Mouse (Mus musculus) stomach, embryonic 15.5 days (tissue): ENCODE data around the gene Frmd4b. TPM values are rescaled to one million over a fixed set of nuclear protein-coding genes. Genes with fewer than 3 reads are reported as not detected.

Source experiments
- ATAC-seq: fragments of 200-750 bp; cut with Nextera tagmentation; 2 replicates; pipeline ENCODE4 v1.8.0; 2017; ENCODE audit warnings: low read depth, moderate number of reproducible peaks, moderate TSS enrichment; ENCODE audit not compliant: insufficient read depth, low FRiP score
- H3K27ac ChIP-seq: fragments of 300-500 bp; sonication (generic); 2 replicates; pipeline ENCODE4 v1.5.1; 2015; ENCODE audit warnings: mild to moderate bottlenecking, inconsistent platforms
- H3K27me3 ChIP-seq: fragments of 300-500 bp; sonication (generic); replicated peaks from 2 replicates; pipeline ENCODE4 v1.6.1; 2015; ENCODE audit warnings: inconsistent platforms
- H3K36me3 ChIP-seq: fragments of 300-500 bp; sonication (generic); 2 replicates; pipeline ENCODE4 v1.6.1; 2015; ENCODE audit warnings: inconsistent platforms
- H3K4me1 ChIP-seq: fragments of 300-500 bp; sonication (generic); 2 replicates; pipeline ENCODE4 v1.6.1; 2015; ENCODE audit warnings: inconsistent platforms
- H3K4me2 ChIP-seq: fragments of 300-500 bp; sonication (generic); 2 replicates; pipeline ENCODE4 v1.6.1; 2015; ENCODE audit warnings: mild to moderate bottlenecking, inconsistent platforms
- H3K4me3 ChIP-seq: fragments of 300-500 bp; sonication (generic); replicated peaks from 2 replicates; pipeline ENCODE4 v1.5.1; 2015; ENCODE audit warnings: inconsistent platforms
- H3K9ac ChIP-seq: fragments of 300-500 bp; sonication (generic); 2 replicates; pipeline ENCODE4 v1.6.1; 2015; ENCODE audit warnings: inconsistent platforms
- H3K9me3 ChIP-seq: fragments of 300-500 bp; sonication (generic); 2 replicates; pipeline ENCODE4 v1.6.1; 2016; ENCODE audit warnings: inconsistent platforms
- WGBS: fragments of 180-500 bp; shearing (Covaris S2); methylation state at CpG from one replicate; pipeline ENCODE4 v1.1.7; 2015; 5-methylcytosine and 5-hydroxymethylcytosine counted together
- polyA plus RNA-seq: library from polyadenylated mRNA; unstranded; fragments of >200 nt; fragmentation: Nextera tagmentation; extraction: Ambion mirVana; gene quantifications from 2 replicates; pipeline ENCODE4 v1.2.1, GENCODE M21; 2015

Frmd4b gene
- polyA plus RNA-seq, 1 experiment from 2014 or later, result 14.6 TPM

DNA sequence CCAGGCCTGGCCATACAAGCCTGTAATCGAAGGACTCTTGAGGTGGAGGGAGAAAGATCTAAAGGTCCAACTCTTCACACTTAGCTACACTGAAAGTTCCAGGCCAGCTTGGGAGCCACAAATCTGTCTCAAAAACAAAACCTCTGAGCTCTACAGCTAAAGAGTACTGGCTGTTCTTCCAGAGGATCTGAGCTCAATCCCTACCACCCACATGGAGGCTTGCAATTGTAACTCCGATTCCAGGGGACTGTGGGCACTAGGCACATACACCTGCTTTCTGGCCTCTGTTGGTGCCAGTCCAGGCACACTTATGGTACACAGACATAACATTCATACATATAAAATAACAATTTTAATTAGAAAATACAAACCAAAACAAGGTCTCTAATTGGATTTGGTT, 271.4 kb downstream of the Frmd4b start:
- WGBS, result 89% methylated on average over 2 of the region's 2 CpGs
- Histone ChIP-seq H3K27ac (no peak overlapping the region), H3K9me3 (no peaks in the 10 kb centered on the region), H3K9ac (no peak overlapping the region), H3K36me3 (no peaks in the 10 kb centered on the region), H3K4me2 (no peak overlapping the region), H3K4me3 (no peak overlapping the region), H3K27me3 (no peaks in the 10 kb centered on the region), H3K4me1 (0 out of 2 replicates have a peak, but pooled peaks cover 8% of the 10 kb centered on the region)
- ATAC-seq, result no peak

DNA sequence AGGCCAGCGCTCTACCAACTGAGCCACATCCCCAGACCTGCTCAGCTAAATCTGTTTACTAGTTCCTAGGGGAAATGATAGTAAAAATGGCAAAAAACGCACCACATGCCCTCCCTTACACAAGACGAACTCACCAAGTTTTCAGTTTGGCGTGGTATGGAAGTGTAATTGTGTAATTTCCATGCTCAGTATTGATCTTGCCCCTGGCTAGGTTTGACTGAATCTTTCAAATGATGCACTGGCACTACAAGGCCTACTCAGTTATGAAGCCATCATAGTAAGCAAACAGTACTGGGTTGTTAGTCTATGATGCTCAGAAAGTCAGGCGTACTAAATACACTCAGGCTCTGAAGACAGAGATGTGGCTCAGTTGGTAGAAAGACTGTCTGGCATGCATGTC, 275.2 kb downstream of the Frmd4b start:
- no peaks in the 10 kb centered on the region for H3K4me1 ChIP-seq
- no peak overlapping the region for H3K9ac ChIP-seq
- ATAC-seq, result no peak
- no peak overlapping the region for H3K4me2 ChIP-seq
- H3K4me3 ChIP-seq, result no peak overlapping the region
- no peaks in the 10 kb centered on the region for H3K27me3 ChIP-seq
- peak overlapping the region; percentile 13 for H3K27ac ChIP-seq
- no peaks in the 10 kb centered on the region for H3K36me3 ChIP-seq
- 82% methylated on average over 5 of the region's 5 CpGs for WGBS
- H3K9me3 ChIP-seq, result no peaks in the 10 kb centered on the region

DNA sequence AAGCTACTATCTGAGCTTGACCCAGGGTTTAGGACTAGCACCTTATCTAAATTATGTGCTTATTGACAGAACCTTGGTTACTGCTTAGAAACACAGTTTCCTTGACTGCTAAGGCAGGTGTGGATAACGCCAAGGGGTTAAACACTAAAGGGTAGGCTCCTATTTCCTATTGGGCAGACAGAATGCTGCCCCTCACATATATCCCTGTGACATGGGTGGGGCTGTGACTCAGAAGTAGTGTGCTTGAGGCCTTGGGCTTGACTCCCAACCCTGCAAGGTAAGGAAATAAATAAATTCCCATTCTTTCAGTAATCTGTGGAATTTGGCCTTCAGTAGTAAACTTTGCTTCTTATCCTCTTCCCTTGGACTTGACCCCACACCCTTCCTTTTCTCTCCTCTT, 275.7 kb downstream of the Frmd4b start:
- H3K4me3 ChIP-seq, result no peak overlapping the region
- ATAC-seq, result peak; percentile 64
- no peaks in the 10 kb centered on the region for H3K36me3 ChIP-seq
- H3K4me1 ChIP-seq, result no peaks in the 10 kb centered on the region
- H3K4me2 ChIP-seq, result no peak overlapping the region
- H3K27ac ChIP-seq, result peak overlapping the region; percentile 54
- H3K9ac ChIP-seq, result no peak overlapping the region
- H3K9me3 ChIP-seq, result no peaks in the 10 kb centered on the region
- H3K27me3 ChIP-seq, result no peaks in the 10 kb centered on the region
- 68% methylated on average over 1 of the region's 1 CpGs for WGBS

DNA sequence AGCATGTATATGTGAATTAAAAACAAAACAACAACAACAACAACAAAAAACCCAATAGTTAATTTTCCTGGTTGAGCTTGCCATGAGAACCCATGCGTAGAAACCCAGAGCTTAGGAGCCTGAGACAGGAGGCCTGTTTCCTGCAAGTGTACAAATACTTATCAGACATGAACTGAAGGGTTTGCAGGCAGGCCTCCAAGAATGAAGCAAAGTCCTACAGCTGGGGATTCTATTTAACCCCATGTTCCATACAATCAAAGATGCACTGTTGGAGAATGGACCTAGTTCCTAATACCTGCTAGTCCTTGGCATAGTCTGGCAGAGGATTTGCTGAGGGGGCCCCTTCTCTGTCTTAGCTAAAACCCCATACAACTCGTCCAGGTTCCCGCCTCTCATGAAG, 276.2 kb downstream of the Frmd4b start:
- no peak for ATAC-seq

DNA sequence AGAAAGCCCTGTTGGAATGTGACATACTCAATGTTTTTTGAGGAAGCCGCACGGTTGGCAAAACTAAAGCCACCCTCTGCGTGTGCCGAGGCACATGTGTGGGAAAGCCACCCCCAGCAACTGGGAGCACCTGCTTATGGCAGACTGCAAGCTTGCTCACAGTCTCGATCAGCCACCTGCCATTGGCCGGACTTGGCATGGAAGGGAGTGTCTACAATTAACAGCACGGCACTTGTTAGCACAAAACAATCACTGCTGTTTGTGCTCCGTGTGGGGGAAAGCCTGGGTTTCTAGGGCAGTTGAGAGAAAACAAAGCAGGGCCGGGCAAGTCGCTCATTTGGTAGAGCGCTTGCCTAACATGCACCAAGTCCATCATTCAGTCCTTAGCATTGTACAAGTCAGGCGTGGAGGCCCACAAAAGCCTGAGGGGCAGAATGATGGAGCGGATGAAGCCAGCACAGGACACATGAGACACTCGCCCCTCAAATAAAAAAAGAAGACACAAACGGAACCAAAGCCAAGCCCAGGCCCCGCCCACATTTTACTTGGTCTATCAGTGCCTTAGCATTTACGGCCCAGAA, 277.0 kb downstream of the Frmd4b start:
- 76% methylated on average over 17 of the region's 17 CpGs for WGBS
- Histone ChIP-seq H3K4me2 (no peak overlapping the region), H3K36me3 (no peaks in the 10 kb centered on the region), H3K9ac (no peak overlapping the region), H3K27me3 (no peaks in the 10 kb centered on the region), H3K27ac (no peak overlapping the region), H3K4me3 (no peak overlapping the region), H3K9me3 (no peaks in the 10 kb centered on the region), H3K4me1 (no peaks in the 10 kb centered on the region)
- ATAC-seq, result no peak

More for the DNA sequence above, 276.2 kb downstream of the Frmd4b start:
- no peaks in the 10 kb centered on the region for H3K36me3 ChIP-seq
- no peak overlapping the region for H3K9ac ChIP-seq
- H3K4me3 ChIP-seq, result no peak overlapping the region
- no peak overlapping the region for H3K4me2 ChIP-seq
- no peaks in the 10 kb centered on the region for H3K27me3 ChIP-seq
- H3K4me1 ChIP-seq, result no peaks in the 10 kb centered on the region
- peak overlapping the region; percentile 54 for H3K27ac ChIP-seq
- no peaks in the 10 kb centered on the region for H3K9me3 ChIP-seq
- 68% methylated on average over 3 of the region's 3 CpGs for WGBS

DNA sequence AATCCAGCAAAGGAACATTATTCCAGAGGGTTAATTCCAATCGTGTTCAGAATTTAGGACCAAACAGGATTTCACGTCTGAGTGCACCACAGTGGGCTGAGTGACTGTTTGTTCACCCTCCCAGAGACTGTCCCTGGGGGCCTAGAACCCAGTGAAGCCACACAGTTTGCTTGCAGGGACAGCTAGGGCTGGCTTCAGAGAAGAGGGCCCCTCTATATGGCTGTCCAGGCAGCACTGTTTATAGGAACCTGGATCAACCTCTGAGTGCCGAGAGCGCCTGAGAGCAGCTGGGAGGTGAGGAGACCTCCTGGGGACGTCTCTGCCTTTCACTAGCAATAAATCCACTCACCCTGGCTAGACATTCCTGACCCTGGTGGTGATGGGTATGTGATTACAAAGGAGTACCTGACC, 278.1 kb downstream of the Frmd4b start:
- Histone ChIP-seq H3K4me3 (no peak overlapping the region), H3K36me3 (no peaks in the 10 kb centered on the region), H3K4me2 (no peak overlapping the region), H3K4me1 (no peaks in the 10 kb centered on the region), H3K27me3 (no peaks in the 10 kb centered on the region), H3K9me3 (no peaks in the 10 kb centered on the region), H3K27ac (no peak overlapping the region), H3K9ac (no peak overlapping the region)
- ATAC-seq, result no peak
- WGBS, result 37% methylated on average over 5 of the region's 5 CpGs

DNA sequence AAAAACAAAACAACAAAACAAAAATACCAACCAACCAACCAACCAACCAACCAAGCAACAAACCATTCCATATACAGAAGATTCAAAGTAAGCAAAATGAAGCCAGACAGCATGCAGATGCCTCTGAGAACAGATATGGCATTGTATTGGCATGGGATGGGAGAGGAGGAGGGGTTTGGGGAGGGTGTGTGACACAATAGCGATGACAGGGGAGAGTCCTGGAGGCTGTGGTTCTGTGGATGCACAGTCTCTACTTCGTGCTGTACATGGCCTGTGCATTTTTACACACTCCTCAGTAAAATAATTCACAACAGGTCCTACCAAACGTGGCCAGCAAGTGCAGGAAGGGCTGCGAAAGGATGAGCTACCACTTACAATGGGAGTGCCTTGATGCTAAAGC, 278.5 kb downstream of the Frmd4b start:
- WGBS, result 62% methylated on average over 4 of the region's 4 CpGs
- Histone ChIP-seq H3K27me3 (no peaks in the 10 kb centered on the region), H3K27ac (no peak overlapping the region), H3K4me3 (no peak overlapping the region), H3K9ac (no peak overlapping the region), H3K36me3 (no peaks in the 10 kb centered on the region), H3K4me2 (no peak overlapping the region), H3K9me3 (no peaks in the 10 kb centered on the region), H3K4me1 (no peaks in the 10 kb centered on the region)
- no peak for ATAC-seq

DNA sequence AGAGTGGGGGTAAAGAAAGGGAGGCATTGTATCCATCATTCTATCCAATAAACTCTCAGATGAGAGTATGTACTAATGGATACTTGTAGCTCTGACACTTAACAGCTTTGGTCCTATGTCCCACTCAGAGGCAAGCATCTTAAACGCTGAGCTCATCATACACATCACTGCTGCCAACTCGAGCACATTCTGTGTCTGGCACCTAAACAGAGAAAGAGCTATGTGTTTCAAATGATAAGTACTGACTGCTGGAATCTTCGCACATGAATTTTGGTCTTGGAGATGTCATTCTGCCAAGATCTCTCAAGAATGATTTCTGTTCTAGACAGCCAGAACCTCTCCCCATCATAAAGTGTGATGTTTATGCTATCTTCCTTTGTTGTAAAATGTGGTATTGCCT, 284.0 kb downstream of the Frmd4b start:
- H3K27me3 ChIP-seq, result no peaks in the 10 kb centered on the region
- no peak for ATAC-seq
- H3K4me2 ChIP-seq, result no peak overlapping the region
- no peak overlapping the region for H3K4me3 ChIP-seq
- no peaks in the 10 kb centered on the region for H3K36me3 ChIP-seq
- no peak overlapping the region for H3K9ac ChIP-seq
- H3K9me3 ChIP-seq, result no peaks in the 10 kb centered on the region
- 75% methylated on average over 3 of the region's 3 CpGs for WGBS
- H3K4me1 ChIP-seq, result no peaks in the 10 kb centered on the region
- H3K27ac ChIP-seq, result no peak overlapping the region

DNA sequence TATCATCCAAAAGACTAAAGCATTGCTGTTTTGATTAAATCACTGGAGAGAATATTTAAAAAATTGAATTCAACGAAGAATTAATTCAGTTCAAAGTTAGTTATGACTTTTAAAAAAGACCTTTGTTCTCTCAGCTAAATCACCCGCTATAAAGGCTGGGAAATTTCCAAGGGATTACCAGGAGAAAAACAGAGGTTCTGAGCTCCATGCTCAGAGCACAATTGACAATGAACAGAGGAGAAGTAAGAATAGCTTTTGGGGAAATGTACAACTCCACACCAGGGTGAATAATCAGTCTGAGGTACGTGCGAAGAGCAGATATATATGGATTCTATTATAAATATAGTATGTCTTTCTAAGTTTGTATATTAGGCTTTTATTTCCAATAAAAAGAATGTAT, 293.4 kb downstream of the Frmd4b start:
- ATAC-seq, result no peak
- Histone ChIP-seq H3K4me2 (no peak overlapping the region), H3K4me3 (no peak overlapping the region), H3K9me3 (no peaks in the 10 kb centered on the region), H3K27ac (no peak overlapping the region), H3K36me3 (no peaks in the 10 kb centered on the region), H3K4me1 (no peaks in the 10 kb centered on the region), H3K27me3 (no peaks in the 10 kb centered on the region), H3K9ac (no peak overlapping the region)
- WGBS, result 75% methylated on average over 4 of the region's 4 CpGs

DNA sequence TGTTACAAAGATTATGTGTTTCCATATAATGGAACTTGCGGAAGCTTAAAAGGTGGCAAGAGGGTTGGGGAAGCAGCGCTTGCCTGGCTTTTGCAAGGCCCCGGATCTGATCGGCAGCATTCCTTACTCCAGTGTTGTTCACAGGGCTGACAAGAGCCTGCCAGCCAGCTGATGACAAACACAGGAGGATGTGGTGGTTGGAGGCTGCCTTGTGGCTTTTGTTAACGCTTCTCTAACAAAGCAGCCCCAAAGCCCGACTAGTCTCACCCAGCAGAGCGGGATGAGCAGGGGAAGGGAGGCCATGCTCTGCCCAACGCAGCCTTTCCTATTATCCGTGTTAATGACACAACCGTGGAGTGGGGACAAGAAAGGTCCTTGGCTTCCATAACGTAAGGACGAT, 295.2 kb downstream of the Frmd4b start:
- no peak overlapping the region for H3K9ac ChIP-seq
- no peaks in the 10 kb centered on the region for H3K9me3 ChIP-seq
- no peaks in the 10 kb centered on the region for H3K4me1 ChIP-seq
- H3K4me2 ChIP-seq, result no peak overlapping the region
- no peak for ATAC-seq
- no peaks in the 10 kb centered on the region for H3K27me3 ChIP-seq
- no peak overlapping the region for H3K27ac ChIP-seq
- WGBS, result 75% methylated on average over 12 of the region's 12 CpGs
- H3K36me3 ChIP-seq, result no peaks in the 10 kb centered on the region
- no peak overlapping the region for H3K4me3 ChIP-seq

DNA sequence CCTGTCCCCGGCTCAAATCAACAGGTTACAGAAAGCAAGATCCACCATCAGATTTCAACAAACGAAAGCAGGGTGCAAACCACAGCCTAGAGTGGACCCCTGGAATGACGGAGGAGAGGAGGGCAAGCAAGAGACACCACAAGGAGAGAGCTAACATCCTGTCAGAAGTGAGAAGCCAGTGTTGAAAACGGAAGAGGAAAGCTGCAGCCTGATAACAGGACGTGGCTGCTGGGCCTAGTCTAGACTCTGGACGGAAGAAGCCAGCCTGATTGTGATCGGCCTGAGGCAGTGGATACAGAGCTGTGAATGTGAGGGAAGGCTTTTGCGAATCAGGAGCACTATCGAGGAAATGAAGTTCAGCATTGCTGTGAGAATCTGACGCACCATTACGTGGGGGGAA, 296.2 kb downstream of the Frmd4b start:
- Histone ChIP-seq H3K4me2 (no peak overlapping the region), H3K4me1 (no peaks in the 10 kb centered on the region), H3K36me3 (no peaks in the 10 kb centered on the region), H3K27ac (no peak overlapping the region), H3K9me3 (no peaks in the 10 kb centered on the region), H3K27me3 (no peaks in the 10 kb centered on the region), H3K9ac (no peak overlapping the region), H3K4me3 (no peak overlapping the region)
- 60% methylated on average over 11 of the region's 11 CpGs for WGBS
- ATAC-seq, result no peak

DNA sequence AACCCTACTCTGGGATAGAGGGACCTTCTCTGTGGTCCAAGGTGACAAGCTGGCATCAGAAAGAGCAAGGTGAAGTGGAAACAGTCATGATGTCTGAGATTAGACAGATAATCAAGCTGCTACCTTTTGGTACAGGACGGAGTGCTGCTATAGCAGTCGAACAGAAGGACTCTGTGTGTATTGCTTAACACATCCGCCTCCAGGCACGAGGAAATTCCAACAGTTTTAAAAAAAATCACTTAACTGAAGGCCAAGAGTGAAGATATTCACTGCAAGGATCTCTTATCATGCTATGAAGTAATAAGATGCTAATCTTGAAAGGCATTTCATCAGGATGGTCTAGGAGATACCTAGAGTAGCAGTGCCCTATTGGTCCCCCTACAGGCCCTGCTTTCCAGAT, 298.3 kb downstream of the Frmd4b start:
- no peaks in the 10 kb centered on the region for H3K4me1 ChIP-seq
- no peaks in the 10 kb centered on the region for H3K27me3 ChIP-seq
- no peak overlapping the region for H3K9ac ChIP-seq
- no peak; the same call in 1 of the 2 replicates for ATAC-seq
- no peak overlapping the region for H3K4me3 ChIP-seq
- H3K9me3 ChIP-seq, result no peaks in the 10 kb centered on the region
- no peaks in the 10 kb centered on the region for H3K36me3 ChIP-seq
- WGBS, result 64% methylated on average over 4 of the region's 4 CpGs
- H3K27ac ChIP-seq, result no peak overlapping the region
- H3K4me2 ChIP-seq, result no peak overlapping the region

DNA sequence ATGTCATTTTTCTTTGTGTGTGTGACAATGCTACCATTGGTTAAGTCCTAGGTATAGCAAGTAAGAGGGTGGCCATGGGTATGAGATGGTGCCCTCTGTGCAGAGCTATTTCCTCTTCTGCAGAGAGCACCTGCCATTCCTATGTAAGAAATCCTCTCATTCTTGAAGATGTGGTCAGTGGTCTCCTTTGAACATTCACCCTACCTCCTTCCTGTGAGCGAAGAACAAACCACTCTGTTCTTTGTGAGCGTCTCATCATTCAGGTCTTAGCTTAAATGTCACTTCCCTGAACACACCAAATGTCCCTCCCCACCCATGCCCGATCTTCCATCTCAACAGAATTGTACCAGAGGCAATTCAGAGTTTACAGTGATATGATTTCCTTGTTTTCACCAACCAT, 299.4 kb downstream of the Frmd4b start:
- Histone ChIP-seq H3K9me3 (no peaks in the 10 kb centered on the region), H3K4me3 (no peak overlapping the region), H3K4me2 (no peak overlapping the region), H3K27ac (no peak overlapping the region), H3K27me3 (no peaks in the 10 kb centered on the region), H3K9ac (no peak overlapping the region), H3K4me1 (no peaks in the 10 kb centered on the region), H3K36me3 (no peaks in the 10 kb centered on the region)
- WGBS, result 86% methylated on average over 3 of the region's 3 CpGs
- no peak for ATAC-seq
